Mouse (Mus musculus) CH12.LX (cell line): ENCODE results near the gene Swt1. TPM values are rescaled to one million over a fixed set of nuclear protein-coding genes. Genes with fewer than 3 reads are reported as not detected.

Experiments
- DNase-seq: peaks from one replicate; pipeline ENCODE4 v3.0.0-alpha.2; 2013; ENCODE audit errors: extremely low read depth
- H3K27ac ChIP-seq: 2 replicates; pipeline ENCODE4 v1.5.1; 2012; ENCODE audit warnings: low read depth, mild to moderate bottlenecking, control low read depth, moderate library complexity; ENCODE audit not compliant: insufficient read depth
- H3K27me3 ChIP-seq: replicated peaks from 2 replicates; pipeline ENCODE3; 2012; ENCODE audit warnings: inconsistent platforms
- H3K36me3 ChIP-seq, 2 experiments: replicated peaks in 1 of 2; 2 replicates each; pipeline versions ENCODE3 to v1.6.1; 2012; ENCODE audit warnings: inconsistent platforms in 1 of 2, low read length in 1 of 2, mild to moderate bottlenecking in 1 of 2, mixed read lengths in 1 of 2, moderate library complexity in 1 of 2; ENCODE audit not compliant: control insufficient read depth in 1 of 2, insufficient read depth in 1 of 2
- H3K4me1 ChIP-seq, 2 experiments: 2 replicates each; pipeline ENCODE4 v1.6.1; 2012; ENCODE audit warnings: inconsistent platforms in 1 of 2, moderate library complexity in 1 of 2; ENCODE audit not compliant: insufficient read depth in 2 of 2, control insufficient read depth in 1 of 2
- H3K4me2 ChIP-seq: 2 replicates; pipeline ENCODE4 v1.6.1; 2012; ENCODE audit warnings: low read depth, mild to moderate bottlenecking, control low read depth; ENCODE audit not compliant: poor library complexity, insufficient read depth, severe bottlenecking
- H3K4me3 ChIP-seq, 3 experiments: fragments of 150-350 bp in 1 of 3; sonication (generic) in 1 of 3; replicated peaks in 1 of 3; 2 replicates each; pipeline versions ENCODE3 to v1.5.1; 2011 to 2012; ENCODE audit warnings: low read depth in 2 of 3, low read length in 2 of 3, mild to moderate bottlenecking in 2 of 3, moderate library complexity in 2 of 3, control low read depth in 1 of 3, improper control_type of control experiment in 1 of 3, inconsistent platforms in 1 of 3, mixed read lengths in 1 of 3; ENCODE audit not compliant: poor library complexity in 1 of 3
- H3K79me2 ChIP-seq: replicated peaks from 2 replicates; pipeline ENCODE4 v1.6.1; 2012; ENCODE audit warnings: mild to moderate bottlenecking, moderate library complexity; ENCODE audit not compliant: control insufficient read depth, poor library complexity, insufficient read depth, severe bottlenecking; ENCODE audit errors: extremely low read depth
- H3K9ac ChIP-seq: 2 replicates; pipeline ENCODE4 v1.6.1; 2012; ENCODE audit warnings: low read depth, mild to moderate bottlenecking, control low read depth, moderate library complexity; ENCODE audit not compliant: insufficient read depth
- H3K9me3 ChIP-seq: replicated peaks from 2 replicates; pipeline ENCODE3; 2012; ENCODE audit warnings: low read length, inconsistent platforms, mixed read lengths
- BHLHE40 ChIP-seq: IDR thresholded peaks from 2 replicates; pipeline ENCODE4 v1.6.1; 2011; ENCODE audit warnings: mild to moderate bottlenecking, low read depth, low read length, improper control_type of control experiment
- CHD1 ChIP-seq: IDR thresholded peaks from 2 replicates; pipeline ENCODE4 v1.6.1; 2012; ENCODE audit warnings: low read depth, low read length, improper control_type of control experiment, inconsistent platforms
- CHD2 ChIP-seq: IDR thresholded peaks from 2 replicates; pipeline ENCODE4 v1.6.1; 2011; ENCODE audit warnings: low read length, improper control_type of control experiment
- CTCF ChIP-seq, 2 experiments: IDR thresholded peaks in 1 of 2; conservative IDR thresholded peaks in 1 of 2; 2 replicates each; pipeline ENCODE4 v1.5.1; 2011 to 2012; ENCODE audit warnings: low read depth in 2 of 2, low read length in 2 of 2, improper control_type of control experiment in 1 of 2, inconsistent platforms in 1 of 2, mild to moderate bottlenecking in 1 of 2, moderate library complexity in 1 of 2
- EP300 ChIP-seq: IDR thresholded peaks from 2 replicates; pipeline ENCODE4 v1.6.1; 2011; ENCODE audit warnings: low read length, improper control_type of control experiment
- ETS1 ChIP-seq: conservative IDR thresholded peaks from 2 replicates; pipeline ENCODE4 v1.6.1; 2012; ENCODE audit warnings: low read depth, mild to moderate bottlenecking, inconsistent platforms, low read length, improper control_type of control experiment, moderate library complexity
- GABPA ChIP-seq: IDR thresholded peaks from 2 replicates; pipeline ENCODE4 v1.6.1; 2012; ENCODE audit warnings: low read depth, low read length, improper control_type of control experiment, inconsistent platforms; ENCODE audit not compliant: insufficient replicate concordance
- HCFC1 ChIP-seq: IDR thresholded peaks from 2 replicates; pipeline ENCODE4 v1.6.1; 2012; ENCODE audit warnings: low read depth, mild to moderate bottlenecking, inconsistent platforms, low read length, improper control_type of control experiment
- IRF4 ChIP-seq: IDR thresholded peaks from 2 replicates; pipeline ENCODE4 v1.6.1; 2014; ENCODE audit warnings: low read depth, mild to moderate bottlenecking, inconsistent platforms, low read length, improper control_type of control experiment
- JUN ChIP-seq: IDR thresholded peaks from 2 replicates; pipeline ENCODE4 v1.6.1; 2011; ENCODE audit warnings: low read depth, mild to moderate bottlenecking, low read length, improper control_type of control experiment, moderate library complexity; ENCODE audit not compliant: insufficient read depth
- JUND ChIP-seq: conservative IDR thresholded peaks from 2 replicates; pipeline ENCODE4 v1.6.1; 2011; ENCODE audit warnings: low read depth, low read length, improper control_type of control experiment
- MAX ChIP-seq: IDR thresholded peaks from 2 replicates; pipeline ENCODE4 v1.6.1; 2011; ENCODE audit warnings: low read length, improper control_type of control experiment
- MAZ ChIP-seq: IDR thresholded peaks from 2 replicates; pipeline ENCODE4 v1.6.1; 2012; ENCODE audit warnings: low read depth, mild to moderate bottlenecking, inconsistent platforms, low read length, improper control_type of control experiment, moderate library complexity
- MEF2A ChIP-seq: IDR thresholded peaks from 2 replicates; pipeline ENCODE4 v1.6.1; 2014; ENCODE audit warnings: low read depth, mild to moderate bottlenecking, inconsistent platforms, low read length, improper control_type of control experiment, borderline replicate concordance
- MYC ChIP-seq: IDR thresholded peaks from 2 replicates; pipeline ENCODE4 v1.6.1; 2011; ENCODE audit warnings: low read depth, mild to moderate bottlenecking, improper control_type of control experiment, low read length
- NELFE ChIP-seq: IDR thresholded peaks from 2 replicates; pipeline ENCODE4 v1.6.1; 2011; ENCODE audit warnings: low read depth, low read length, improper control_type of control experiment
- NRF1 ChIP-seq: IDR thresholded peaks from 2 replicates; pipeline ENCODE4 v1.6.1; 2014; ENCODE audit warnings: low read depth, mild to moderate bottlenecking, inconsistent platforms, low read length, improper control_type of control experiment, moderate library complexity
- PAX5 ChIP-seq: IDR thresholded peaks from 2 replicates; pipeline ENCODE4 v1.6.1; 2012; ENCODE audit warnings: low read length, inconsistent platforms, mixed read lengths
- POLR2A ChIP-seq: IDR thresholded peaks from 2 replicates; pipeline ENCODE4 v1.6.1; 2011; ENCODE audit warnings: low read depth, mild to moderate bottlenecking, improper control_type of control experiment, low read length
- POLR2AphosphoS2 ChIP-seq: IDR thresholded peaks from 2 replicates; pipeline ENCODE4 v1.6.1; 2011; ENCODE audit warnings: low read depth, low read length, improper control_type of control experiment
- RAD21 ChIP-seq: IDR thresholded peaks from 2 replicates; pipeline ENCODE4 v1.6.1; 2011; ENCODE audit warnings: low read depth, mild to moderate bottlenecking, low read length, improper control_type of control experiment, moderate library complexity
- RCOR1 ChIP-seq: conservative IDR thresholded peaks from 2 replicates; pipeline ENCODE4 v1.6.1; 2012; ENCODE audit warnings: low read depth, mild to moderate bottlenecking, inconsistent platforms, low read length, improper control_type of control experiment
- TBP ChIP-seq: conservative IDR thresholded peaks from 2 replicates; pipeline ENCODE4 v1.6.1; 2011; ENCODE audit warnings: low read depth, low read length, improper control_type of control experiment
- ZC3H11A ChIP-seq: IDR thresholded peaks from 2 replicates; pipeline ENCODE4 v1.6.1; 2012; ENCODE audit warnings: low read depth, mild to moderate bottlenecking, inconsistent platforms, low read length, improper control_type of control experiment
- ZMIZ1 ChIP-seq: IDR thresholded peaks from 2 replicates; pipeline ENCODE4 v1.6.1; 2012; ENCODE audit warnings: low read depth, mild to moderate bottlenecking, inconsistent platforms, low read length, improper control_type of control experiment
- dilution Hi-C: fragments of 300-500 bp; cut with MboI; formaldehyde crosslinking; loops from 2 replicates; pipeline ENCODE4 v1.14.3; 2020; ENCODE audit warnings: low sequenced_read_pairs; ENCODE audit not compliant: extremely low pct_unique_long_range_greater_than_20kb, extremely low pct_ligation_motif_present
- in situ Hi-C: fragments of 300-500 bp; cut with MboI; formaldehyde crosslinking; loops from 3 replicates; pipeline ENCODE4 v1.14.3; 2019; ENCODE audit warnings: low sequenced_read_pairs, low pct_ligation_motif_present, low pct_unique_long_range_greater_than_20kb, mixed read lengths
- polyA plus RNA-seq: library from polyadenylated mRNA; unstranded; fragments of >175 nt; gene quantifications from 2 replicates; pipeline ENCODE4 v1.2.1, GENCODE M21; 2012; ENCODE audit warnings: low read depth; ENCODE audit not compliant: insufficient read length
- total RNA-seq, 2 experiments: library from RNA; depleted of rRNA; stranded (reverse); fragments of 300-350 nt in 1 of 2; fragments of >200 nt in 1 of 2; gene quantifications; 2 replicates each; pipeline ENCODE4 v1.2.3; 2012 to 2014

Swt1 gene
- total and polyA plus RNA-seq, 3 experiments: 8.0 to 19.6 (median 14.8) TPM

DNA sequence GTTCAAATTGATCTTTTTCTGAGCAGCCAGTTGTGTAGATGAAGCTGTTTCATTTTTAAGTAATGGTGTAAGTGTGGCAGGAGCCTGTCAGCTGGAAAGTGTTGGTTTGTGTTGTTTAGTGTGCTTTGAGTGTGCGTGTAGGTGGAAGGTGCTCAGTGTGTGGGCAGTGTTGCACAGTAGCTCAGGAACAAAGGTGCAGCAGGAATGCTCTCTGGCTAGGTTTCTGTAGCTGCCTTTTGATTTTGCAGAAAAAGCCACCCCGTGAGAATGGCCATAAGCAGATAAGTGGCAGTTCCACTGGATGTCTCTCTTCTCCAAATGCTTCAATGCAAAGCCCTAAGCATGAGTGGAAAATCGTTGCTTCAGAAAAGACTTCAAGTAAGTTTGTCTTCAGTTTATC, 68.9 kb downstream of the Swt1 start:
- Histone ChIP-seq H3K36me3 (peaks cover 60 to 100% of the 10 kb centered on the region in 2 experiments), H3K27me3 (no peaks in the 10 kb centered on the region), H3K9me3 (no peaks in the 10 kb centered on the region), H3K9ac (no peak overlapping the region), H3K4me1 (peaks cover 0 to 7% of the 10 kb centered on the region in 2 experiments; a peak in 1 of 4 replicates), H3K27ac (no peak overlapping the region), H3K79me2 (0 out of 2 replicates have a peak, but pooled peaks cover 2% of the 10 kb centered on the region), H3K4me3 (no peak overlapping the region), H3K4me2 (no peak overlapping the region)
- in situ Hi-C loops: no loop called here
- dilution Hi-C loops: no loop called here
- TF ChIP-seq POLR2A (no peak), POLR2AphosphoS2 (no peak; the same call in 1 of the 2 replicates), ZC3H11A (no peak), TBP (no peak), NELFE (no peak)
- DNase-seq: no peak

DNA sequence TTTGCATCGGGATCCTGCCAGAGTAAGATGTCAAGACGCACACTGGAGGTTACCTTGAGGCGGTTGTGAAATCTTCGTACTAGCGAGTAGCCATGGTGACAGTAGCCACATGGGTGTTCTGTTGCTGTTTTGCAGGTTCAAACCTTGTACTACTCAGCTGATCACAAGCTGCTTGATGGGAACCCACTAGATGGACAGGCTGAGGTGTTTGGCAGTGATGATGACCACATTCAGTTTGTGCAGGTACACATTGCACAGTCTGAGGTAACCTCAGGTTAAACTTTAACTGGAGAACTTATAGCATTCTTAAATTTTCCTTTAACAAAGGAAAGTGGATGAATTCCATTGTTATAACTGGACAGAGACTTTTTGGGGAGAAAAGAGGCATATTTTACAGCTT, 72.3 kb downstream of the Swt1 start:
- Histone ChIP-seq H3K9me3 (no peaks in the 10 kb centered on the region), H3K27me3 (no peaks in the 10 kb centered on the region), H3K4me3 (no peak overlapping the region), H3K79me2 (peaks cover 21% of the 10 kb centered on the region), H3K27ac (no peak overlapping the region), H3K36me3 (peaks cover 68 to 99% of the 10 kb centered on the region in 2 experiments), H3K4me1 (peaks cover 0 to 17% of the 10 kb centered on the region in 2 experiments; a peak in 2 of 4 replicates), H3K9ac (no peak overlapping the region), H3K4me2 (no peak overlapping the region)
- TF ChIP-seq MYC (no peak), MAX (no peak), IRF4 (no peak), ZMIZ1 (no peak), JUN (no peak), RCOR1 (no peak), CHD2 (no peak), JUND (no peak), CHD1 (no peak), POLR2AphosphoS2 (no peak), HCFC1 (no peak), NELFE (no peak)
- in situ Hi-C loops: no loop called here
- dilution Hi-C loops: no loop called here
- no peak for DNase-seq

DNA sequence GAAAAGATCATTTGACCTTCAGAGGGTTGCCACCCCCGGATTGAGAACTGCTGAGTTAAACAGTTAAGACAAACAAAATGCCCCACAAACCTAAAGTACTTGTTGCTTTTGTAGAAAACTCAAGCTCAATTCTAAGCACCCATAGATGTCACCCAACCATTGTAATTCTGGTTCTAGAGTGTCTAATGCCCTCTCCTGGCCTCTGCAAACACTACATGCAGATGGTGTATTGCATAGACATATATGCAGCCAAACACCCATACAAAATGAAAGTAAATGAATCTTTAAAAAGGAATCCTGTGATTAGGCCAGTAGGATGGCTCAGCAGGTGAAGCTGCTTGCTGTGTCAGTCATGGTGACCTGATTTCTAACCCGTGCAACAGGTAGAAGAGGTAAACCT, 75.3 kb downstream of the Swt1 start:
- H3K27ac ChIP-seq: no peak overlapping the region
- no peak overlapping the region for H3K4me2 ChIP-seq
- peaks cover 48% of the 10 kb centered on the region for H3K79me2 ChIP-seq
- no peaks in the 10 kb centered on the region for H3K9me3 ChIP-seq
- no peaks in the 10 kb centered on the region for H3K27me3 ChIP-seq
- peak; percentile 60 for DNase-seq
- H3K4me1 ChIP-seq: peaks cover 0 to 34% of the 10 kb centered on the region in 2 experiments; a peak in 2 of 4 replicates
- peaks cover 45 to 87% of the 10 kb centered on the region in 2 experiments for H3K36me3 ChIP-seq
- dilution Hi-C loops: no loop called here
- in situ Hi-C loops: no loop called here
- no peak overlapping the region for H3K9ac ChIP-seq
- H3K4me3 ChIP-seq: no peak overlapping the region
- no peak for TF ChIP-seq BHLHE40
- TF ChIP-seq NELFE: no peak
- no peak for TF ChIP-seq PAX5
- TF ChIP-seq ZMIZ1: no peak
- TF ChIP-seq MYC: no peak
- no peak for TF ChIP-seq NRF1
- TF ChIP-seq RCOR1: no peak
- TF ChIP-seq MAX: no peak
- no peak for TF ChIP-seq POLR2A
- TF ChIP-seq EP300: no peak
- no peak for TF ChIP-seq MAZ
- TF ChIP-seq TBP: no peak
- peak; percentile 21 to 75; a peak in 3 of 4 replicates for TF ChIP-seq CTCF (conservative IDR thresholded peaks at IDR 0.05 in 1 of 2, IDR thresholded peaks at IDR 0.05 in 1 of 2; ENCODE audit: low read depth in 2 of 2, low read length in 2 of 2)
- TF ChIP-seq RAD21: peak; percentile 73
- no peak for TF ChIP-seq ETS1
- no peak for TF ChIP-seq CHD1
- TF ChIP-seq MEF2A: no peak
- no peak for TF ChIP-seq GABPA
